Mouse (Mus musculus): ENCODE data around the gene Snap25.

DNA sequence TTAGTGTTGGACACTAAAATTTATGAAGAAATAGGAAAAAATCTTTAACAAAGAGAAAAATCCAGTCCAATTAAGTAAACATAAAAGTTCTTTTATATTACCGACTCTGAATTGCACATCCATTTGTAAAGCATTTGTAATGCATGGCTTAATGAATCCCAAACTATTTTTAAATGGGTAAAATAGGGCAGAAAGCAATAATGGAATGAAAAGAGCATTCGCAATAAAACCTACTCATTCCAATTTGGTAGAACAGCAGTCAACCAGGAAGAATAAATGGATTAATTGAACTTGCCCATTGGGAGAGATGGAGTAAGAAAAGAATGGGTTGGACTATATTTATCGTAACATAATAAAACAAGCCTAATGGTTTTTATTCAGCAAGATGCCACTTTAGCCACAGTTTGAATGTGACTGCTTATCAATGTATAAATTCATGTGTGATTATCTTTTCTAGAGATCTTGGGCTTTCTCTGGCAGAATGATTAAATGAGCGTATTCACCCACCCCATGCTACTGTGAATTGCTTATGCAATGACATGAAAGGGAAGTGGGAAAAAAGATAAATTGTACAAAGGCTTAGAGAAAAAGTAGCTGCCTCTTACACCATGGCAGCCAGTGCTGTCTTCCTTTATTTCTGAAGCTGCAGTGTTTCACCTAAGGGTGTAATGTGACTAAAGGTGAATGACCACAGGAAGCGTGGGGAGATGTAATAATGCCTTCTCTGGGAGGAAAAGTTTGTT lies 45.7 kb downstream of the Snap25 start:
- TF ChIP-seq CTCF (IDR thresholded peaks at IDR 0.05; ENCODE audit: borderline replicate concordance, insufficient read depth, low read length) (no peak), POLR2A (IDR thresholded peaks at IDR 0.05; ENCODE audit: low read depth, low read length) (no peak)
